Mouse (Mus musculus) brain, adult 2 months (tissue): ENCODE data around the gene Olfr818.
"Not testable (repeated sequence)": the region's sequence is repeated elsewhere in the genome, so short reads cannot be mapped to it uniquely, and the experiment has no call there.

ENCODE experiments used
- DNase-seq: peaks from one replicate; pipeline ENCODE4 v3.0.0; 2011; ENCODE audit warnings: low read depth, low spot score

The Olfr818 gene

DNA sequence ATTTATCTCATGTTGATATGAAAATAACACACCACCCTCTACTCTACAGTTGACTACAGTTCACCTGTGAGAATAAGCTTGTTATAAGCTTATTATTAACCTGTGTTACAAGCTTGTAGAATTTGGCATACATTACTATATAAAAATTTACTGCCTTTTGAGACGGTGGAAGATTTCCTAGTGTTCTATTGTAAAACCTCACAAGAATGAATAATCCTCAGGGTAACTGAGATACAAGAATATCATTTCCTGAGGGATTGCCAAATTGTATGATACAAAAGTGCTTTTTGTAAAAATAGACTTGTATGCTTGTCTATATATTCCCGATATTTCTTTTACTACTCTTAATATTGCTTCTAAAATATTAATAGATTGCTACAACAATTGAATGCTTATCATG is at the start of gene Olfr818:
Gene Olfr818 (minus strand): TSS at position 101 of the 400 bp plus-strand sequence.
- DNase-seq: no peak

DNA sequence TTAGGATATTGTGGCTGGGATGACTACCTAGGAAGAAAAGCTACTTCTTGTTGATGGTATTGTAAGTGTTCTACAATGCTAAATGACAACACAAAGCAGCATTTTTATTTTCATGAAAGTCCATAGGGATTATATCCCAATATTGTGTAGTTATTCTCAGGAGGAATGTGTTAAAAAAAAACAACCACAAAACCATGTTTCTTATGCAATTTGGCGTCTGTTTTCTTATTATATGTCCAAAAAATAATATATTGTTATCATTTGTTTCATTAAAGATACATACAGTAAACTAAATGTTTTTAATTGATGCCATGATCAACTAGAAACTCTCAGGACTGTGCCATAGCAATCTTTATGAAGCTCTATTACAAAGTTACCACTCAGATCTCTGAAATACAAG is 36.1 kb upstream of the Olfr818 start, which contains the start of gene Gm10310:
Gene Gm10310 (minus strand): TSS at position 101 of the 400 bp plus-strand sequence.
- DNase-seq: not testable (repeated sequence)

DNA sequence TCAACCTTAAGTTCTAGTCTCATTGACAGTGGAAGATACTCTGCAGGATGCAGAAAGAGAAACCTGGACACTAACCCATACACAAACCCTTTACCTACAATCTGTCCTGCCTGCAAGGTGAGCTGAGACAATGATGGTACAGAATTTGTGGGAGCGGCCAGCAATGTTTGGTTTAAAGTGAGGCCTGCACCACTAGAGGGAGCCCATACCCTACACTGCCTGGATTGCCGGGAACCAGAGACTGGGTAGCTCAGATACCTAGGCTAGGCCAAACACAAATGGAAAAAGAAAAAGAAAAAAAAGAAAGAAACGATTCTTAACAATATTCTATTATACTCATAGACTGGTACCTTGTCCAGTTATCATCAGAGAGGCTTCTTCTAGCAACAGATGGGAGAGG is 33.0 kb upstream of the Olfr818 start:
- DNase-seq: not testable (repeated sequence)

DNA sequence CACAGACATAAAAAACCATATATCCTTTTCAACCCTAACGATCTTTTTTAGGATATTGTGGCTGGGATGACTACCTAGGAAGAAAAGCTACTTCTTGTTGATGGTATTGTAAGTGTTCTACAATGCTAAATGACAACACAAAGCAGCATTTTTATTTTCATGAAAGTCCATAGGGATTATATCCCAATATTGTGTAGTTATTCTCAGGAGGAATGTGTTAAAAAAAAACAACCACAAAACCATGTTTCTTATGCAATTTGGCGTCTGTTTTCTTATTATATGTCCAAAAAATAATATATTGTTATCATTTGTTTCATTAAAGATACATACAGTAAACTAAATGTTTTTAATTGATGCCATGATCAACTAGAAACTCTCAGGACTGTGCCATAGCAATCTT is 27.1 kb upstream of the Olfr818 start, which contains the start of gene Olfr247:
Gene Olfr247 (minus strand): TSS at position 101 of the 400 bp plus-strand sequence.
- DNase-seq: not testable (repeated sequence)

DNA sequence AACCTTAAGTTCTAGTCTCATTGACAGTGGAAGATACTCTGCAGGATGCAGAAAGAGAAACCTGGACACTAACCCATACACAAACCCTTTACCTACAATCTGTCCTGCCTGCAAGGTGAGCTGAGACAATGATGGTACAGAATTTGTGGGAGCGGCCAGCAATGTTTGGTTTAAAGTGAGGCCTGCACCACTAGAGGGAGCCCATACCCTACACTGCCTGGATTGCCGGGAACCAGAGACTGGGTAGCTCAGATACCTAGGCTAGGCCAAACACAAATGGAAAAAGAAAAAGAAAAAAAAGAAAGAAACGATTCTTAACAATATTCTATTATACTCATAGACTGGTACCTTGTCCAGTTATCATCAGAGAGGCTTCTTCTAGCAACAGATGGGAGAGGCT is 24.1 kb upstream of the Olfr818 start:
- DNase-seq: not testable (repeated sequence)

DNA sequence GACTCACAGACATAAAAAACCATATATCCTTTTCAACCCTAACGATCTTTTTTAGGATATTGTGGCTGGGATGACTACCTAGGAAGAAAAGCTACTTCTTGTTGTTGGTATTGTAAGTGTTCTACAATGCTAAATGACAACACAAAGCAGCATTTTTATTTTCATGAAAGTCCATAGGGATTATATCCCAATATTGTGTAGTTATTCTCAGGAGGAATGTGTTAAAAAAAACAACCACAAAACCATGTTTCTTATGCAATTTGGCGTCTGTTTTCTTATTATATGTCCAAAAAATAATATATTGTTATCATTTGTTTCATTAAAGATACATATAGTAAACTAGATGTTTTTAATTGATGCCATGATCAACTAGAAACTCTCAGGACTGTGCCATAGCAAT is 18.3 kb upstream of the Olfr818 start, which contains the start of gene Olfr819:
Gene Olfr819 (minus strand): TSS at position 101 of the 400 bp plus-strand sequence.
- DNase-seq: not testable (repeated sequence)

DNA sequence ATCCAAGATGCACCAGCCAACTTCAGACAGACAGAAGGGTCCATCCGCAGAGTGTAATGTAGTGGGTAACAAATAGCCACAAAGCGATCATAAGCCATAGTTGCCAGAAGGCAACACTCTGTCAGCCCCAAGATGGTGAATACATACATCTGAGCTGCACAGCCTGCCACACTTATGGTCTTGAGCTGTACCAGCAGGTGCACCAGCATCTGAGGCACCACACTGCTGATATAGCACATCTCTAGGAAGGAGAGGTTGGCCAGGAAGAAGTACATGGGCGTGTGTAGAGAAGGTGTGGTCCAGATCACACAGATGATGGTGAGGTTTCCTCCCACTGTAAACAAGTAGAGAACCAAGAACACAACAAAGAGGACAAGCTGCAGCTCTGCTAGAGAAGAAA is 17.3 kb upstream of the Olfr818 start:
- DNase-seq: not testable (repeated sequence)

DNA sequence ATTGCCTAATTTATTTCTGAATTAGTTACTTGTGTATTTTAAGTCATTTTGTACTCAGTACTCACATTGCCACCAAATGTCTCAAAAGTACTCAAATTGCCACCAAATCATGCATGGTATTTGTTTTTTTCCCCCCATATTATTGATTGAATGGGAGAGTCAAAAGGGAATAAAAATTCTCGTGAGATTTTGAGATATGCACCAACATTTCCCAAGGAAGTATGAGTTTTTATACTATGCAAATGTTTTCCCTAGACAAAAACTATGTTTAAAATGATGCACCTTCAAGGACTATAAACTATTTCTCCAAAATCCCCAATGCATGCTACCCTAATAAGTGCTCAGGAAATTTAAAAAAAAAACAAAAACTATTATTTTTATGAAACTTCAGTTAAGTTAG is 33.4 kb downstream of the Olfr818 start, which contains the start of gene Olfr816:
Gene Olfr816 (minus strand): TSS at position 101 of the 400 bp plus-strand sequence.
- DNase-seq: no peak

DNA sequence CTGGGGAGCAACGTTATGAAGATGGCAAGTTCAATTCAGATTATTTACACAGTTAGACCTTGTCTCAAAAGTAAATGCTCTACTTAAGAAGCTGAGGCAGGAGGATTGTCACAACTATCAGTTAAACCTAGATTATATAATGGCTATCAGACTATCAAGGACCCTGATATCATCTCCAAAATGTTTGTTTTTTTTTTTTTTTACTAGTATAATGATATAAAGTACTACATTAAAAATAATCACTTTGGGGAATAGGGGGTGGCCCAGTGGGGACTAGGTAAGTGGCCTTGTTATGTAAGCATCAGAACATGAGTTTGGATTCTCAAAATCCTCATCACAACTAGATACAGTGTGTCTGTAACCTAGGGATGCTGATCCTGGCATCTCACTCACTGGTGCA is 43.1 kb downstream of the Olfr818 start, which contains the start of gene Olfr815:
Gene Olfr815 (minus strand): TSS at position 101 of the 400 bp plus-strand sequence.
- DNase-seq: not testable (repeated sequence)
